Mouse (Mus musculus): Measurements from ENCODE around the gene Ankdd1b. TPM values are rescaled to one million over a fixed set of nuclear protein-coding genes. Genes with fewer than 3 reads are reported as not detected.
A peak's percentile ranks its signal among the peaks of the same experiment; 100 is the strongest.

Ankdd1b gene
- 0.13 and 0.14 TPM in 2 replicates for polyA plus RNA-seq (2015; fragmentation: Nextera tagmentation; extraction: Ambion mirVana)

DNA sequence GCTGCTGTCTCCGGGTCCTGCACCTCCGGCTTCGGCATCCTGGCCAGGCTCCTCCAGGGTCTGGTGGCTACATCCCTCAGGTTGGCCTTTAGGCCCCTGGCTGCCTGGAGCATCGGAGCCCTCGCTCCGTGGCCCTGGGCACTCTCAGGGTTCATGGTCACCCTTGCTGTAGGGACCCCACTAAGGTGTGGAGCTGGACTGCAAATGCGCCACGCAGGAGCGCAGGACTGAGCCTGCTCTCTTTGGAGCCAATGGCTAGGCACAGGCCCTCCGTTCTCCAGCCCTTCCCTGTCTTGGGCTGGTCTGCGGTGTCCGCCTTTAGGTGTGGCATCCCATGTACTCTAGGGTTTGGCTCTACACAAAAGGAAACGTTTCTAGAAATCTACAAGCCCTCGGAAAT, at the start of gene Ankdd1b:
Gene Ankdd1b, minus strand, starts transcription at position 242 of the 400 bp plus-strand sequence.
- H3K4me2 ChIP-seq (replicated peaks) = no peak within 1 kb of the TSS
- 83% methylated on average over 14 of the region's 14 CpGs for WGBS
- no peak within 1 kb of the TSS for H3K27ac ChIP-seq
- H3K9me3 ChIP-seq = no peaks in the 10 kb centered on the region
- H3K36me3 ChIP-seq = no peaks in the 10 kb centered on the region
- H3K9ac ChIP-seq = no peak within 1 kb of the TSS
- H3K27me3 ChIP-seq (replicated peaks) = no peaks in the 10 kb centered on the region
- peaks cover 5% of the 10 kb centered on the region; the same call in 1 of the 2 replicates for H3K4me1 ChIP-seq (replicated peaks)
- no peak for ATAC-seq
- H3K4me3 ChIP-seq (replicated peaks) = no peak within 1 kb of the TSS

DNA sequence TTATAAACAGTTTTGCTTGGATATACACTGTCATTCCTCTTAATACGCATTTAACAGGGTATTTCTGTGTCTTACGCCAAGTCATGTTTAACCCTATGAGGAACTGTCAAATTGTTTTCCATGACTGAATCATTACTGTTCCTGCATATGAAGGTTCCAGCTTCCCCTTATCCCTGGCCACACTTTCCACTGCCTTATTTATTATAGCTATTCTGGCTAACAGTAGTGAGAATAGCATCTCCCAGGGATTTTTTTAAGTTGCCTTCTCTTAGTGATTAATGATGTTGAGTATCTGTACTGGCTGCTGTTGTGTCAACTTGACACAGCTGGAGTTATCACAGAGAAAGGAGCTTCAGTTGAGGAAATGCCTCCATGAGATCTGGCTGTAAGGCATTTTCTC, 46.3 kb upstream of the Ankdd1b start:
- peaks cover 3% of the 10 kb centered on the region; the same call in 1 of the 2 replicates for H3K4me1 ChIP-seq (replicated peaks)
- peak; percentile 43; the same call in 1 of the 2 replicates for ATAC-seq
- no peak overlapping the region for H3K4me2 ChIP-seq (replicated peaks)
- H3K27ac ChIP-seq = no peak overlapping the region
- no peaks in the 10 kb centered on the region for H3K36me3 ChIP-seq
- no peak overlapping the region for H3K9ac ChIP-seq
- no peak overlapping the region for H3K4me3 ChIP-seq (replicated peaks)
- WGBS = 42% methylated on average over 2 of the region's 2 CpGs
- H3K9me3 ChIP-seq = no peaks in the 10 kb centered on the region
- H3K27me3 ChIP-seq (replicated peaks) = no peaks in the 10 kb centered on the region

DNA sequence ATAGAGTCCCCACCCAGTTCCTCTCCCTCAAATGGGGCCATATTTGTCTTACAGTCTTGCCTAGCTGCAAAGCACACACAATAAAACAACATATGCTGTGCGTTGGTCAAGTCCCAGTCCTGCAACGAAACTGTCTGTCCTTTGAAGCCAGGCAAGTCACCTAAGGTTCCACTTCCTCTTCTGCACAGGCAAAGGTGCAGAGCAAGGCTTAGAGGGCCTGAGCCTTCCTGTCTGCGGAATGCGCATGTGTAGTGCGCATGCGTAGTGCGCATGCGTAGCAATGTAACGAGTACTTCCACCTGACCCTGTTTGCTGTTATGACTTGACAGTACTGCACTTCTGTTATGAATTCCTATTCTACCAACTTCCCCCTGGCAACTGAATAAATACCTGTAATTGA, 45.3 kb upstream of the Ankdd1b start:
- no peak overlapping the region for H3K4me2 ChIP-seq (replicated peaks)
- ATAC-seq = peak; percentile 31; the same call in 1 of the 2 replicates
- H3K9ac ChIP-seq = no peak overlapping the region
- no peak overlapping the region for H3K27ac ChIP-seq
- 93% methylated on average over 9 of the region's 9 CpGs for WGBS
- peaks cover 3% of the 10 kb centered on the region; the same call in 1 of the 2 replicates for H3K4me1 ChIP-seq (replicated peaks)
- H3K27me3 ChIP-seq (replicated peaks) = no peaks in the 10 kb centered on the region
- no peak overlapping the region for H3K4me3 ChIP-seq (replicated peaks)
- H3K36me3 ChIP-seq = no peaks in the 10 kb centered on the region
- H3K9me3 ChIP-seq = no peaks in the 10 kb centered on the region

DNA sequence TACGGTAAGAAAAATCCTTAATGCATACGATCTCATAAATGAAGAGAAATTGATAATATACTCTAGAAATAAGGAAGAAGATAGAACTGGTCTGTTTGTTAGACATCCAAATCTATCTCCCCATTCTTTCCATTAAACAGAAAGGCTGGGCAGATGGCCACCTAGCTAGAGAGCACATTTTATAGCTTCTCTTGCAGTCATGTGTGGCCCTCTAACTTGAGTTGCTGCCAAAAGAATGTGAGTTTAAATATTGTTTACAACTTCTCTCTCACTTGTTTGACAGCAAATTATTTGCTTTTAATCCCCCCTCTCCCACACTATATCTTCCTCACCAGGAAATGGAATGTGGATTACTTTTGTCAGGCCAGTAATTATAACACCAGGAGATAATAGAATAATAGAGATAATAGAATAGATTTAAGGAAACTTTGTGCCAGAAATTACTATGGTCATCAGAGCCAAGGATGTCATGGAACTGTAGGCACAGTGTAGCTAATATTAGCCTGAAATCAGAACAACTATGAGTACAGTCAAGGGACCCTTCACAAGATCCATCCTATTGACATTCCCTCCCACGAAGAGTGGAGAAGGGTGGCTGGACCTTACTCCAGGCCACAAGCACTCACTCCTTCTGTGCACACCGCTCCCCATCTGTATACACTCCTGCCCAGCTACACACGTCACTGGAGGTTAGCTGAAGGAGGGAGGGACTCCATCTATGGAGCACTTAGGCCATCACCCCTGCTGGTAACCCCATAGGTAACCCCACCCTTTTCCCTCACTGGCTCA, 43.4 kb upstream of the Ankdd1b start:
- Histone ChIP-seq H3K4me3 (replicated peaks) (no peak overlapping the region), H3K36me3 (no peaks in the 10 kb centered on the region), H3K27me3 (replicated peaks) (no peaks in the 10 kb centered on the region), H3K9me3 (no peaks in the 10 kb centered on the region), H3K4me2 (replicated peaks) (no peak overlapping the region), H3K27ac (0 out of 2 replicates have a peak overlapping the region, but pooled peaks have one; percentile 33), H3K4me1 (replicated peaks) (peaks cover 3% of the 10 kb centered on the region; the same call in 1 of the 2 replicates), H3K9ac (no peak overlapping the region)
- 54% methylated on average over 5 of the region's 5 CpGs for WGBS
- peak; percentile 53; the same call in 1 of the 2 replicates for ATAC-seq

DNA sequence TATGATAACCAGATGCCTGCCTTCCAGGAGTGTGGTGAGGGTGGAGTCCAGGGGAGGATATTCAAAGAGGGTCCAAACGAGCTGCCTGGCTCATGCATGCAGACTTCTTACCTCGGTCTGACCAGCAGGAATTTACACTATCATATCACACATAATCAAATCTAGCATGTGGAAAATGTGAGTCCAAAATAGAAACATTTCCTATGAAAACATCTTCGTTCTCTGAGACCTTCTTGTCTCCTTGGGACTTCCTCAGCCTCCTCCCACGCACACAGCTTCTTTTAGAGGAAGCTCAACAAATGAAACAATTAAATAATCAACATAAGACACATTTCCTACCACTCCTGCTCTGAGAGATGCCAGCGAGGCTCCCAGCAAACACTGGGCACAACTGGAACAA, 40.9 kb upstream of the Ankdd1b start:
- no peak overlapping the region for H3K27ac ChIP-seq
- no peaks in the 10 kb centered on the region for H3K9me3 ChIP-seq
- H3K4me1 ChIP-seq (replicated peaks) = peaks cover 3% of the 10 kb centered on the region; the same call in 1 of the 2 replicates
- H3K4me2 ChIP-seq (replicated peaks) = no peak overlapping the region
- H3K27me3 ChIP-seq (replicated peaks) = no peaks in the 10 kb centered on the region
- no peaks in the 10 kb centered on the region for H3K36me3 ChIP-seq
- no peak overlapping the region for H3K9ac ChIP-seq
- no peak for ATAC-seq
- H3K4me3 ChIP-seq (replicated peaks) = no peak overlapping the region
- 36% methylated on average over 5 of the region's 5 CpGs for WGBS

GRCm38 (mm10) chr13:96511262-96511661, 40.3 kb upstream of the Ankdd1b start:
- H3K4me2 ChIP-seq (replicated peaks) = no peak overlapping the region
- H3K9me3 ChIP-seq = no peaks in the 10 kb centered on the region
- peaks cover 3% of the 10 kb centered on the region; the same call in 1 of the 2 replicates for H3K4me1 ChIP-seq (replicated peaks)
- H3K4me3 ChIP-seq (replicated peaks) = no peak overlapping the region
- ATAC-seq = no peak
- H3K27ac ChIP-seq = no peak overlapping the region
- no peaks in the 10 kb centered on the region for H3K36me3 ChIP-seq
- H3K27me3 ChIP-seq (replicated peaks) = no peaks in the 10 kb centered on the region
- WGBS = 82% methylated on average over 1 of the region's 1 CpGs
- no peak overlapping the region for H3K9ac ChIP-seq

DNA sequence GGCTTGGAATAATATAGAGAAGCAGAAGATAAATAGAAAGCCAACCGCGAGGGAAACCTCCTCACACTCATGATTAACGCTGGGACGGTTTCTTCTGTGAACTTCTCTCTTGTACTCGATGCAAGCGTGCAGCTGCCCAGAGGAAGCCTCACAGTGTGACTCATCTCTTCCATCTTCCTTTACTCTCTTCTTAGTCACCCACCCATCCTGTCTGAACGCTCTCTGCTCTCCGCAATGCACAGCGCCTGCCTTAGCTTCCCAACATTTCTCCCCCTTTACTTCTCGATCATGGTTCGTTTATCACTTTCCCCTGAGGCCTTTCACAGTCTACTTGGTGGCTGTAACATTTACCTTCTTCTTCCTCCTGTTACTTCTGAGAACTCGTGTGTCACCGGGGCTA, 39.6 kb upstream of the Ankdd1b start:
- Histone ChIP-seq H3K4me2 (replicated peaks) (no peak overlapping the region), H3K9ac (no peak overlapping the region), H3K4me3 (replicated peaks) (no peak overlapping the region), H3K36me3 (no peaks in the 10 kb centered on the region), H3K27ac (no peak overlapping the region), H3K4me1 (replicated peaks) (0 out of 2 replicates have a peak, but pooled peaks cover 3% of the 10 kb centered on the region), H3K9me3 (no peaks in the 10 kb centered on the region), H3K27me3 (replicated peaks) (no peaks in the 10 kb centered on the region)
- 60% methylated on average over 13 of the region's 13 CpGs for WGBS
- peak; percentile 51; the same call in 1 of the 2 replicates for ATAC-seq

- Histone ChIP-seq H3K27ac (no peak overlapping the region), H3K9me3 (no peaks in the 10 kb centered on the region), H3K4me1 (replicated peaks) (no peaks in the 10 kb centered on the region), H3K4me2 (replicated peaks) (no peak overlapping the region), H3K27me3 (replicated peaks) (no peaks in the 10 kb centered on the region), H3K9ac (no peak overlapping the region), H3K4me3 (replicated peaks) (no peak overlapping the region), H3K36me3 (no peaks in the 10 kb centered on the region)
- 73% methylated on average over 4 of the region's 4 CpGs for WGBS
- no peak for ATAC-seq
Observed at GRCm38 (mm10) chr13:96507541-96507940, 36.5 kb upstream of the Ankdd1b start.

GRCm38 (mm10) chr13:96506313-96506712, 35.3 kb upstream of the Ankdd1b start:
- no peak for ATAC-seq
- H3K9ac ChIP-seq = no peak overlapping the region
- WGBS = 71% methylated on average over 6 of the region's 6 CpGs

DNA sequence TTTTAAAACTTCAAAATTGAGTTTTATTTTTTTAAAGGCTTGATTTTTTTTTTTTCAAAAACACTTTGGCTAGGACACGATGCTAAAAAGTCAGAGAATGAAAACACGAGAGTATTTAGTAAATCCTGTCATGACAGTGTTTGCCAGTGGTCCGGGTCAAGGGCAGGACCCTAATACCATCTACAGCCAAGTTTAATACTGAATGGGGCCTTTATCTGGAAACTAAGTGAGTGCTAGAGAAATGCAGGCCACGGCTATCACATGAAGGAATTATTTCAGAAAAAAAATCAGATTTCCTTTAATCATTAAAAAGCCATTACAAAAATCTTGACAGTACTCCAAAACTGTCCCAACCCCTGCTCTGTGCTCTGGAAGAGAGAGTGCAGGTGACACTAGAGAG, 34.7 kb upstream of the Ankdd1b start:
- H3K4me3 ChIP-seq (replicated peaks) = no peak overlapping the region
- H3K9me3 ChIP-seq = no peaks in the 10 kb centered on the region
- WGBS = 79% methylated on average over 4 of the region's 4 CpGs
- 0 out of 2 replicates have a peak, but pooled peaks cover 2% of the 10 kb centered on the region for H3K36me3 ChIP-seq
- ATAC-seq = no peak
- no peaks in the 10 kb centered on the region for H3K4me1 ChIP-seq (replicated peaks)
- H3K4me2 ChIP-seq (replicated peaks) = no peak overlapping the region
- H3K9ac ChIP-seq = no peak overlapping the region
- H3K27ac ChIP-seq = no peak overlapping the region
- no peaks in the 10 kb centered on the region for H3K27me3 ChIP-seq (replicated peaks)

More at GRCm38 (mm10) chr13:96506313-96506712, 35.3 kb upstream of the Ankdd1b start:
- Histone ChIP-seq H3K9me3 (no peaks in the 10 kb centered on the region), H3K36me3 (no peaks in the 10 kb centered on the region), H3K4me1 (replicated peaks) (no peaks in the 10 kb centered on the region), H3K27ac (no peak overlapping the region), H3K4me3 (replicated peaks) (no peak overlapping the region), H3K27me3 (replicated peaks) (no peaks in the 10 kb centered on the region), H3K4me2 (replicated peaks) (no peak overlapping the region)

DNA sequence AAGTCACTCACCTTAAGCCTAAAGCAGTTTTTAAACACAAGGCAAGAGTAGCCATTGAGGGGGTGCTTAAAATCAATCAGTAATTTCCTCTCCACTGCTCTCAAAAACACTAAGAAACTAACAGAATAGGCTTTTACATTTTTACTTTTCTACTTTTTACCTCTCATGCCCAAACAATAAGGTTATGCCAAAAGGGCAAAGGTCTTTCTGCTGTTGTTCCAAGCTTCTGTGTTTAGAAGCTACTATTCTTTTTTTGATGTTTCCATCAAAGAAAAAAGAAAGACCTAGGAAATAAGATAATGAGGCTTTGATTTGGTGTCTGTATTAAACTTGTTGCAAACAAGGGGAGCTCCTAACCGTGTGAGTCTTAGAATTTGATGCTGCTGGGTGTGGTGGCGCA, 28.9 kb upstream of the Ankdd1b start:
- H3K4me1 ChIP-seq (replicated peaks) = no peaks in the 10 kb centered on the region
- WGBS = 94% methylated on average over 2 of the region's 2 CpGs
- ATAC-seq = no peak

DNA sequence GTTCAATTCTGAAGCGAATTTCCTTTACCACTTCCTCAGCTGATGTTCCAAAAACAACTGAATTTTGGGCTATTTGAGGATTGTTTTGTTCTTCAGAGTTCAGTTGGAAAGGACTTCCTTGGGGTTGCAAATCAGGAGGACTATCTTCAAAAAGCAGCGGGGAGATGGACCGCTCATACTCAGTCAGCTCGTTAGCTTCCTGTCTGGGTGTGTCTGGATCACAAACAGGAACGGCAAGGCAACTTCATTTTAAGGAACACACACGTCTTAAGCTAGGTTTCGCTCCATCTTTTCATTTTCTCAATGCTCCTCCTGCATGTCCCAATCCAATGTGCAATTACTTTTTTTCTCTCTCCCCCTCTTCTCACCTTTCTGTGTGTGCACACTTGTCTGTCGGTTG, 25.6 kb upstream of the Ankdd1b start:
- ATAC-seq = no peak
- Histone ChIP-seq H3K36me3 (0 out of 2 replicates have a peak, but pooled peaks cover 2% of the 10 kb centered on the region), H3K27me3 (replicated peaks) (no peaks in the 10 kb centered on the region), H3K9me3 (no peaks in the 10 kb centered on the region), H3K4me2 (replicated peaks) (no peak overlapping the region), H3K27ac (no peak overlapping the region), H3K4me3 (replicated peaks) (no peak overlapping the region), H3K4me1 (replicated peaks) (no peaks in the 10 kb centered on the region), H3K9ac (no peak overlapping the region)
- WGBS = 86% methylated on average over 8 of the region's 8 CpGs

More for the DNA sequence above, 28.9 kb upstream of the Ankdd1b start:
- Histone ChIP-seq H3K36me3 (0 out of 2 replicates have a peak, but pooled peaks cover 2% of the 10 kb centered on the region), H3K9ac (no peak overlapping the region), H3K9me3 (no peaks in the 10 kb centered on the region), H3K27ac (no peak overlapping the region), H3K4me3 (replicated peaks) (no peak overlapping the region), H3K4me2 (replicated peaks) (no peak overlapping the region), H3K27me3 (replicated peaks) (no peaks in the 10 kb centered on the region)
